Mouse (Mus musculus) kidney, adult 2 months (tissue): ENCODE data around the gene Epb42. TPM values are rescaled to one million over a fixed set of nuclear protein-coding genes. Genes with fewer than 3 reads are reported as not detected.
A peak's percentile ranks its signal among the peaks of the same experiment; 100 is the strongest.
"Not testable (repeated sequence)": the region's sequence is repeated elsewhere in the genome, so short reads cannot be mapped to it uniquely, and the experiment has no call there.

Experiments
- DNase-seq: peaks from one replicate; pipeline ENCODE4 v3.0.0; 2021
- H3K27ac ChIP-seq: fragments of 200-500 bp; 2 replicates; pipeline ENCODE4 v1.5.1; 2012; ENCODE audit warnings: low read depth, low read length, control low read depth, inconsistent platforms; ENCODE audit not compliant: insufficient read depth
- H3K27me3 ChIP-seq: fragments of 200-500 bp; replicated peaks from 2 replicates; pipeline ENCODE4 v1.6.1; 2012; ENCODE audit warnings: mild to moderate bottlenecking, moderate library complexity, low read length, inconsistent platforms; ENCODE audit not compliant: control insufficient read depth, insufficient read depth
- H3K36me3 ChIP-seq: fragments of 200-500 bp; 2 replicates; pipeline ENCODE4 v1.6.1; 2012; ENCODE audit warnings: mild to moderate bottlenecking, moderate library complexity, low read length, inconsistent platforms; ENCODE audit not compliant: control insufficient read depth, insufficient read depth
- H3K4me1 ChIP-seq: fragments of 200-500 bp; 2 replicates; pipeline ENCODE4 v1.6.1; 2011; ENCODE audit warnings: low read length; ENCODE audit not compliant: control insufficient read depth, insufficient read depth
- H3K4me3 ChIP-seq: fragments of 200-500 bp; 2 replicates; pipeline ENCODE4 v1.5.1; 2011; ENCODE audit warnings: mild to moderate bottlenecking, low read depth, low read length, control low read depth; ENCODE audit not compliant: insufficient read depth
- CTCF ChIP-seq: fragments of 200-500 bp; conservative IDR thresholded peaks from 2 replicates; pipeline ENCODE4 v1.5.1; 2011; ENCODE audit warnings: low read depth, mild to moderate bottlenecking, control low read depth, low read length, moderate library complexity, mixed read lengths; ENCODE audit not compliant: insufficient read depth, insufficient read length
- POLR2A ChIP-seq: fragments of 200-500 bp; IDR thresholded peaks from one replicate; pipeline ENCODE4 v1.6.1; 2011; ENCODE audit warnings: low read depth, low read length, control low read depth
- WGBS: fragments of 180-500 bp; shearing (Covaris S2); methylation state at CpG from one replicate; pipeline ENCODE4 v1.1.7; 2018; 5-methylcytosine and 5-hydroxymethylcytosine counted together
- polyA plus RNA-seq: library from polyadenylated mRNA; depleted of rRNA; stranded (reverse); fragments of >200 nt; gene quantifications from 2 replicates; pipeline ENCODE4 v1.2.3, GENCODE M21; 2012

Epb42 gene
- polyA plus RNA-seq, 1 experiment = 0.38 TPM

DNA sequence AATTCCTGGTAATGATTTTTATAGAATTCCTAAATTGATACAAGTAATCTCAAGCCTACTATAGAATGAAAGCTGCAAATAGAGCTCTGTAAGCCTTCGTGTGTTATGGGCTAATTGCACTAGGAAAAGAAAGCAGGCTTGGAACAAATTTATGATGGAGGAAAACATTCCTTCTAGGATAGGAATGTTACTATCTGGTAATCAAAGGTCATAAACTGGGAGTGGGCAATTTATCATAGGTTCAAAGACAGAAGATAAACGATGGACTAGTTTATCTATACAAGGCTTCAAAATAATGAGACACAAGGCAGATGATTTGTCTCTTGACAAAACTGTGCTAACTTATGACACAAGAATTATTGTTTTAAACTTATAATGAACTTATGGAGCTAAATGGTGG, 24.4 kb upstream of the Epb42 start:
- WGBS = 55% methylated on average over 2 of the region's 2 CpGs
- Histone ChIP-seq H3K27ac (no peak overlapping the region), H3K36me3 (no peaks in the 10 kb centered on the region), H3K4me3 (no peak overlapping the region), H3K27me3 (no peaks in the 10 kb centered on the region), H3K4me1 (no peaks in the 10 kb centered on the region)
- TF ChIP-seq POLR2A = no peak
- TF ChIP-seq CTCF = no peak
- no peak for DNase-seq

DNA sequence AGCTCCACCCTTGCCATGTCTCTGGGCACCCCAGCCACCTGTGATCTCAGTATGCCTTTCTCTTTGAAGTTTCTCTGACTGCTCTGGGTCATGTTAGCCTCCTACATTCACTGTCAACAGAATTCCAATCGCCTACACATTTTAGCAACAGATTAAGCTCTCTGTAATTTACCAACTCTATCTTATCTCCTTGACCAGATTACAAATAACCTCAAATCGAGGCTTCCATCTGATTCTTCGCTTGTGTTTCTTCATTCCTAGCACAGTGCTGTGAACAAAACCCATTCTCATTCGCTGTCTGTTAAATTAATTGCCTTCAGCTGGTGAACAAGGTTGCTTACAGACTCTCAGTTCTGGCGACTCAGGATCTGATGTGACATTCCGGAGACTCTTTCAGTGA, 21.1 kb upstream of the Epb42 start:
- Histone ChIP-seq H3K27ac (no peak overlapping the region), H3K4me3 (no peak overlapping the region), H3K27me3 (no peaks in the 10 kb centered on the region), H3K36me3 (no peaks in the 10 kb centered on the region), H3K4me1 (no peaks in the 10 kb centered on the region)
- no peak for DNase-seq
- 73% methylated on average over 6 of the region's 6 CpGs for WGBS
- TF ChIP-seq CTCF = no peak
- no peak for TF ChIP-seq POLR2A

DNA sequence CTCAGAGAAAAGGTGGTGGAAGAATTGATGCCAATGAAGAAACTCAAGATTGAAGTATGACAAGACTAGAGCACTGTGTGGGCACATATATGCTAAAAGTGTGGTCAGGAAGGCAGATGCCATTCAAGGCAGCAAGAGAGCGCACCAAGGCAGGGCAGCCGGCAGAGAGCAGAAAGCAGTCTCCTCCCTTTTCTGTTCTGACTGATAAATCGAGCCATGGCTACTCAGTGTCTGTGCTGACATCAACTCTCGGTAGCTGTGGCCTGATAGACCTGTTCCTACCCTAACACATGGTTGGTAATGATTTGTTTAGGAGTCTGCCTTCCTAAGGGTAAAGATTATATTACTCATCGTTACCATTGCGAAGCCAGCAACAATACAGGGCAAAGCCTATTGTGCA, 19.0 kb upstream of the Epb42 start:
- Histone ChIP-seq H3K4me1 (no peaks in the 10 kb centered on the region), H3K27ac (no peak overlapping the region), H3K27me3 (no peaks in the 10 kb centered on the region), H3K4me3 (no peak overlapping the region), H3K36me3 (no peaks in the 10 kb centered on the region)
- WGBS = 90% methylated on average over 6 of the region's 6 CpGs
- no peak for TF ChIP-seq POLR2A
- TF ChIP-seq CTCF = no peak
- no peak for DNase-seq

DNA sequence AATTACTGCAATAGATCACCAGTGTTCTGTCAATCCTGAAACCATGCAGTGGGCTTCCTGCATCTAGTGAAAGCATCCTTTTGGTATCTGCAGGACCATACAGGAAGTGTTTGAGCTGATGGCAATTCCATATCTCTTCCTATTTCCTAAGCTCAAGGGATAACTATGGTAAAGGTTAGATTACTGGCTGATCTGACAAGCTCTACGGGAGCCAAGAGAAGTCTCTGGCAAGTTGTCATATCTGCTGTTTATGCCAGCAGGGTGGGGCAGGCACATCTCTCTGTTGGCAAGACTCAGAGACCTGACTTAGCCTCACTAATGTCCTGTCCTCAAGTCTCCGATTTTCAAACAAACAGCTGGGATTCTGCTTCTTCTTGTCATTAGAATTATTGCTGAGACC, 17.2 kb upstream of the Epb42 start:
- no peaks in the 10 kb centered on the region for H3K36me3 ChIP-seq
- no peak for DNase-seq

DNA sequence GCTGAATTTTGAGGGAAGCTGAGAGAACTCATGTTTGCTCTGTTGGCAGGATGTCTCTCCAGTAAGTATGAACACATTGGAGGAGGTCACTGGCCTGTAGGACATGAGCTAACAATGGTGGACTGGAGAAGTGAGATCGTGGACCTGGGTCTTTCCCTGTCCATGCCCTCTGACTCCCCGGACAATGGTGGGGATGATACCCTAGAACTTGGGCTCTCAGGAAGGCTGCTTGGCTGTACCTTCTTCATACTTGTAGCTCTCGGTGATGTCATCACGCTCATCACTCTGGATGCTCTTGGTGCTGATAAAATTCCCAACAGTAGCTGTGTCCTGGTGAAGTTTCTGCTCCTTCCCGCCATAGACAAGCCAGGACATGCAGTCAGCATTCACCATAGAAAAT, 15.3 kb upstream of the Epb42 start:
- Histone ChIP-seq H3K4me3 (no peak overlapping the region), H3K36me3 (no peaks in the 10 kb centered on the region), H3K27ac (no peak overlapping the region), H3K27me3 (no peaks in the 10 kb centered on the region), H3K4me1 (no peaks in the 10 kb centered on the region)
- TF ChIP-seq CTCF (no peak), POLR2A (no peak)
- no peak for DNase-seq
- 95% methylated on average over 5 of the region's 5 CpGs for WGBS

More for the DNA sequence above, 17.2 kb upstream of the Epb42 start:
- TF ChIP-seq POLR2A = no peak
- no peak for TF ChIP-seq CTCF
- Histone ChIP-seq H3K27me3 (no peaks in the 10 kb centered on the region), H3K27ac (no peak overlapping the region), H3K4me1 (no peaks in the 10 kb centered on the region), H3K4me3 (no peak overlapping the region)
- WGBS = 56% methylated on average over 2 of the region's 2 CpGs

DNA sequence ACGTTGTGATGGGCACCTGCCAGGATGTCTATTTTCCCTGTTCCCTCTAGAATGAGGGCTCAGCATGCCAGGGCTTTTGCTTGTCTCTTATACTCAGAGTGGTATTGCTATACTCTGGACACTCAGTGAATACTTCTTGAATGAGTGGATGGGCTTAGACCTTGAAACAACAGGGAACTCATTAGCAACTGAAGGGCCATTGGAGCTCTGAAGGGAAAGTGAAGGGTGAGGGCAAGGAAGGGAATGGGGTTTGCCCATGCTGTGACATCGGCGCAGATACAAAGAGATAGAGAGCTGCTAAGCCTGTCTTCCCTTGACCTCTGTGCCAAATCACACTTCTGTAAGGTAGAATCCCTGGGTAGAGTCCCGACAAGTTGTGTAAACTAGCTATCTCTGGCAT, 8.8 kb upstream of the Epb42 start:
- no peak for DNase-seq
- H3K36me3 ChIP-seq = no peaks in the 10 kb centered on the region
- H3K4me3 ChIP-seq = no peak overlapping the region
- WGBS = 87% methylated on average over 4 of the region's 4 CpGs
- H3K27ac ChIP-seq = no peak overlapping the region
- TF ChIP-seq CTCF = no peak
- H3K4me1 ChIP-seq = no peaks in the 10 kb centered on the region
- H3K27me3 ChIP-seq = no peaks in the 10 kb centered on the region

DNA sequence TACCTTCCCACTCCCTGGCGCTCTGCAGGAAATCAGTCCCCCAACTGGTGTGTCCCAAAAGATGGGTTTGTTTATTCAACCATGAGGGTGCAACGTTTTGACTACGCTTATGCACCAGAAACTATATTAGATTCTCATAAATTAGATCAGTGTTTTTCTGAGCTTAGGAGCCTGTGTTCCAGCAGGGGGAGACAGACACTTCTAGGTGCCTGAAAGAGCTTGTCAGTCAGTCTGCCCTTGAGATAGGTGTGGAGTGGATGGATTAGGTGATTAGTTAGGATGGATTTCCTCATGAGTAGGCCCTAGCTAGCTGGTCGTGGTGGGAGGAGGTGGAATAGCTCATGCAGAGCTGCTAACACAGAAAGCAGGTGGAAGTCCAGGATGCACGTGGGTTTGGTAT, 4.2 kb upstream of the Epb42 start:
- Histone ChIP-seq H3K4me1 (no peaks in the 10 kb centered on the region), H3K36me3 (no peaks in the 10 kb centered on the region), H3K27ac (no peak overlapping the region), H3K27me3 (no peaks in the 10 kb centered on the region), H3K4me3 (no peak overlapping the region)
- WGBS = 28% methylated on average over 5 of the region's 5 CpGs
- TF ChIP-seq CTCF (peak; percentile 61), POLR2A (no peak)
- peak; percentile 62 for DNase-seq

DNA sequence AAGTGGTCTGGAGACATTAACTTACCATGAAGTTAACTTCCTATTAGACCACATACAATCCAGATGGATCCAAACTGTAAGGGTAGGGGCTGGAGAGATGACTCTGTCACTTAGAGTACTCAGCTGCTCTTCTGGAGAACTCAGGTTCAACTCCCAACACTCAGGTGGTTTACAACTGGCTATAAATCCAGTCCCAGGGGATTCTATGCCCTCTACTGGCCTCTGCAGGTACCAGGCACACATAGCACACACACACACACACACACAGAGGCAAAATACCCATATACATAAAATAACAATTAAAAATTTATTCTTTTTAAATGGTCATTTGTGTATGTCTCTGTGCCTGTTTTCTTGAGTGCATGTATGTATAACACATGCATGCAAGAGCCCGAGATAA, 2.5 kb upstream of the Epb42 start:
- TF ChIP-seq CTCF (no peak), POLR2A (no peak)
- Histone ChIP-seq H3K36me3 (no peaks in the 10 kb centered on the region), H3K27me3 (no peaks in the 10 kb centered on the region), H3K4me3 (no peak overlapping the region), H3K27ac (no peak overlapping the region), H3K4me1 (peaks cover 2% of the 10 kb centered on the region; the same call in 1 of the 2 replicates)
- DNase-seq = no peak
- WGBS = 98% methylated on average over 1 of the region's 1 CpGs

DNA sequence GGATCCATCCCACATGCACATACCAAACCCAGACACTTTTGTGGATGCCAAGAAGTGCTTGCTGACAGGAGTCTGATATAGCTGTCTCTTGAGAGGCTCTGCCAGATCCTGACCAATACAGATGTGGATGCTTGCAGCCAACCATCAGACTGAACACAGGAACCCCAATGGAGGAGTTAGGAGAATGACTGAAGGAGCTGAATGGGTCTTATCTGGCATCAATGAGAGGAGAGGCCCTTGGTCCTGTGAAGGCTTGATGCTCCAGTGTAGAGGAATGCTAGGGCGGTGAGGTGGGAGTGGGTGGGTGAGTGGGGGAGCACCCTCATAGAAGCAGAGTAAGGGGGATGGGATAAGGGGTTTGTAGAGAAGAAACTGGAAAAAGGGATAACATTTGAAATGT, 2.0 kb upstream of the Epb42 start:
- not testable (repeated sequence) for DNase-seq, H3K27ac ChIP-seq, H3K4me3 ChIP-seq, H3K27me3 ChIP-seq, H3K4me1 ChIP-seq, H3K36me3 ChIP-seq
- 100% methylated on average over 1 of the region's 1 CpGs for WGBS
